Mouse (Mus musculus) kidney, postnatal 0 days (tissue): ENCODE measurements at regions not wholly inside any gene's neighbourhood (a gene's known extent, or its start where the extent isn't known, plus 50 kb on each side); places are given as distances from the start of the nearest gene placed in this dataset.

Experiments
- ATAC-seq: fragments of 200-750 bp; cut with Nextera tagmentation; replicated peaks from 2 replicates; pipeline ENCODE4 v1.8.0; 2017; ENCODE audit warnings: low read depth, moderate number of reproducible peaks, moderate TSS enrichment, moderate library complexity; ENCODE audit not compliant: low FRiP score
- DNase-seq: peaks from one replicate; pipeline ENCODE4 v3.0.0-alpha.2; 2016; ENCODE audit warnings: low spot score
- H3K27ac ChIP-seq: fragments of 300-500 bp; sonication (generic); 2 replicates; pipeline ENCODE4 v1.5.1; 2014; ENCODE audit warnings: mild to moderate bottlenecking
- H3K27me3 ChIP-seq: fragments of 300-500 bp; sonication (generic); 2 replicates; pipeline ENCODE4 v1.6.1; 2014; ENCODE audit warnings: low read length, mixed read lengths; ENCODE audit not compliant: insufficient read depth
- H3K36me3 ChIP-seq: fragments of 300-500 bp; sonication (generic); 2 replicates; pipeline ENCODE4 v1.6.1; 2014; ENCODE audit warnings: low read length, mixed read lengths; ENCODE audit not compliant: insufficient read depth
- H3K4me1 ChIP-seq: fragments of 300-500 bp; sonication (generic); replicated peaks from 2 replicates; pipeline ENCODE4 v1.6.1; 2014; ENCODE audit warnings: antibody characterized with exemption, low read length, mixed read lengths; ENCODE audit not compliant: insufficient read depth
- H3K4me2 ChIP-seq: fragments of 300-500 bp; sonication (generic); 2 replicates; pipeline ENCODE4 v1.6.1; 2014; ENCODE audit warnings: mild to moderate bottlenecking, low read length, moderate library complexity, mixed read lengths
- H3K4me3 ChIP-seq: fragments of 300-500 bp; sonication (generic); replicated peaks from 2 replicates; pipeline ENCODE4 v1.5.1; 2014; ENCODE audit warnings: low read depth, low read length
- H3K9ac ChIP-seq: fragments of 300-500 bp; sonication (generic); 2 replicates; pipeline ENCODE4 v1.6.1; 2014; ENCODE audit warnings: low read depth, low read length
- H3K9me3 ChIP-seq: fragments of 300-500 bp; sonication (generic); replicated peaks from 2 replicates; pipeline ENCODE4 v1.6.1; 2016; ENCODE audit warnings: low read length, inconsistent platforms, mixed read lengths
- CTCF ChIP-seq: IDR thresholded peaks from 2 replicates; pipeline ENCODE4 v1.5.1; 2016; ENCODE audit warnings: antibody characterized with exemption, low read depth, mild to moderate bottlenecking, moderate library complexity
- WGBS: fragments of 180-500 bp; shearing (Covaris S2); extraction: QIAGEN DNeasy Blood & Tissue Kit; methylation state at CpG from one replicate; pipeline ENCODE4 v1.1.7; 2014; 5-methylcytosine and 5-hydroxymethylcytosine counted together

DNA sequence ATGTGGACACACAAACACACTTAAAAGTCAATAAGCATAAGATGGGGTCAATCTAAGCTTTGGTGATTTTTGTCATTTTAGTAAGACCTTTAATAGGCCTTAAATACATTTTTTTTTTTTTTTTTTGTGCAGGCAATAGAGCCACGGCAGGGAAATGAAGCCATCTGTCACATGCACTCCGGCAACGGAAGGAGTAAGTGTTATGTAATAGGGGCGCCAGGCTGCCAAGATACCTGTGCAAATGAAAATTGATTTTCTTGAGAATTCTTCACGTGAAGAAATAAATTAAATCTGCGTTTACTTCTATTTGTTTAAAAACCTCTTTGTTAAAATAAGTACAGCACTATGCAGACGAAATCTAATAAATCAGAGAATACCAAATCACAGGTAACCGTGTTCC is 54.6 kb upstream of the Card11 start:
- Histone ChIP-seq H3K9me3 (no peaks in the 10 kb centered on the region; the same call in 1 of the 2 replicates), H3K9ac (no peak overlapping the region), H3K36me3 (no peaks in the 10 kb centered on the region), H3K27ac (no peak overlapping the region), H3K27me3 (no peaks in the 10 kb centered on the region), H3K4me1 (no peaks in the 10 kb centered on the region), H3K4me3 (no peak overlapping the region), H3K4me2 (no peak overlapping the region)
- 84% methylated on average over 8 of the region's 8 CpGs for WGBS
- ATAC-seq (no peak), DNase-seq (no peak)
- no peak for TF ChIP-seq CTCF

- Histone ChIP-seq H3K4me3 (no peak overlapping the region), H3K4me2 (no peak overlapping the region), H3K27ac (no peak overlapping the region), H3K9ac (no peak overlapping the region), H3K9me3 (no peaks in the 10 kb centered on the region; the same call in 1 of the 2 replicates), H3K4me1 (no peaks in the 10 kb centered on the region), H3K36me3 (no peaks in the 10 kb centered on the region), H3K27me3 (no peaks in the 10 kb centered on the region)
- 65% methylated on average over 10 of the region's 10 CpGs for WGBS
- no peak for TF ChIP-seq CTCF
- DNase-seq (no peak), ATAC-seq (no peak)
These were observed 55.4 kb upstream of the Card11 start for GRCm38 (mm10) chr5:141055596-141056343.

DNA sequence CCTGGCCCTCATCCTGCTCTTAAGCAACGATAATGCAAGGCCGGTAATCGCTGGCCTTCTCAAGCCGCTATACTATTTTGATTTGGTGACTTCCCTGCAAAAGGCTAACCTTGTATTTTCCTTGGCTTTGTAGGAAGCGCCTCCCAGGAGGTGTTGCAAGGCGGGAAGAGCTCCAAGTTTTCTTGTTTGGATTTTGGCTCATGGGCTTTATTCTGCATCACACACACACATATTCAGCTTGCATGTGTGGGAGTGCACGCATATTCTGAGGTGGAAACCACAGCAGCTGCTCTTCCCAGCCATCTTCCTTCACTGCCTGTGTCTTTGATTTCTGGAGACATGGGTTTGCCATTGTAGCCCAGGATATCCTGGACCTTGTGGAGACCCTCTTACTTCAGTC is 57.8 kb upstream of the Card11 start:
- TF ChIP-seq CTCF: no peak
- WGBS: 54% methylated on average over 7 of the region's 7 CpGs
- peak; percentile 46 for DNase-seq

GRCm38 (mm10) chr5:141058863-141059262 is 58.5 kb upstream of the Card11 start:
- Histone ChIP-seq H3K4me1 (no peaks in the 10 kb centered on the region), H3K9ac (no peak overlapping the region), H3K27me3 (no peaks in the 10 kb centered on the region), H3K4me2 (no peak overlapping the region), H3K27ac (no peak overlapping the region), H3K9me3 (no peaks in the 10 kb centered on the region; the same call in 1 of the 2 replicates), H3K4me3 (no peak overlapping the region), H3K36me3 (no peaks in the 10 kb centered on the region)
- no peak for ATAC-seq
- TF ChIP-seq CTCF: no peak
- 84% methylated on average over 1 of the region's 1 CpGs for WGBS
- no peak for DNase-seq

More for the DNA sequence above, 57.8 kb upstream of the Card11 start:
- no peak for ATAC-seq
- Histone ChIP-seq H3K4me3 (no peak overlapping the region), H3K27ac (no peak overlapping the region), H3K36me3 (no peaks in the 10 kb centered on the region), H3K4me2 (no peak overlapping the region), H3K27me3 (no peaks in the 10 kb centered on the region), H3K9me3 (no peaks in the 10 kb centered on the region; the same call in 1 of the 2 replicates), H3K4me1 (no peaks in the 10 kb centered on the region), H3K9ac (no peak overlapping the region)

- Histone ChIP-seq H3K36me3 (no peaks in the 10 kb centered on the region), H3K4me3 (no peak overlapping the region), H3K4me1 (no peaks in the 10 kb centered on the region), H3K27me3 (no peaks in the 10 kb centered on the region), H3K27ac (no peak overlapping the region), H3K9me3 (no peaks in the 10 kb centered on the region; the same call in 1 of the 2 replicates), H3K9ac (no peak overlapping the region), H3K4me2 (no peak overlapping the region)
- no peak for DNase-seq
- TF ChIP-seq CTCF: no peak
- WGBS: 56% methylated on average over 4 of the region's 4 CpGs
- no peak for ATAC-seq
These were observed 61.8 kb upstream of the Card11 start for GRCm38 (mm10) chr5:141062144-141062543.

DNA sequence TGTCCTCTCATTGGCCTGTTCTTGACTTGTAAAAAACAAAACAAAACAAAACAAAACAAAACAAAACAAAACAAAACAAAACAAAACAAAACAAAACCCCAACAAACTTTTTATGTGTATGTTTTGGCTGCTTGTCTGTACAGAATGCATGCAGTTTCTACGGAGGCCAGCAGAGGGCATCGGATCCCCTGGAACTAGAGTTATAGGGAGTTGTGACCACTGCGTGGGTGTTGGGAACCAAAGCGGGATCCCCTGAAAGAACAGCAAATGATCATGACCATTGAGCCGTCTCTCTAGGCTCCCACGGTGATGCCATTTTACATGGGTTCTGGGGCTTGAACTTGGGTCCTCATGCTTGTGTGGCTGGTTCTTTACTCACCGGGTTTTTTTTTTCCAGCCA is 67.2 kb upstream of the Card11 start:
- no peak overlapping the region for H3K9ac ChIP-seq
- no peaks in the 10 kb centered on the region for H3K4me1 ChIP-seq
- peak; percentile 41; the same call in 1 of the 2 replicates for TF ChIP-seq CTCF
- H3K27me3 ChIP-seq: no peaks in the 10 kb centered on the region
- H3K4me3 ChIP-seq: no peak overlapping the region
- H3K9me3 ChIP-seq: no peaks in the 10 kb centered on the region
- H3K4me2 ChIP-seq: no peak overlapping the region
- DNase-seq (no peak), ATAC-seq (no peak)
- no peak overlapping the region for H3K27ac ChIP-seq
- H3K36me3 ChIP-seq: no peaks in the 10 kb centered on the region
- WGBS: 86% methylated on average over 7 of the region's 7 CpGs
